Mouse (Mus musculus): ENCODE measurements around the gene Slit3. TPM values are rescaled to one million over a fixed set of nuclear protein-coding genes. Genes with fewer than 3 reads are reported as not detected.

Slit3 gene
- polyA plus RNA-seq, 1 experiment from 2014 or later: 20.9 TPM

- ATAC-seq (ENCODE audit: low FRiP score, low read depth): no peak
- no peaks in the 10 kb centered on the region for H3K36me3 ChIP-seq
- no peak overlapping the region for H3K4me2 ChIP-seq (replicated peaks)
- no peaks in the 10 kb centered on the region for H3K27me3 ChIP-seq
- H3K9ac ChIP-seq: no peak overlapping the region
- WGBS: 9% methylated on average over 3 of the region's 3 CpGs
- peaks cover 44% of the 10 kb centered on the region for H3K4me1 ChIP-seq
- no peaks in the 10 kb centered on the region for H3K9me3 ChIP-seq
- H3K4me3 ChIP-seq: no peak overlapping the region
- H3K27ac ChIP-seq: no peak overlapping the region
Measured at GRCm38 (mm10) chr11:35502128-35502527, 381.1 kb downstream of the Slit3 start.

- H3K4me3 ChIP-seq: no peak overlapping the region
- no peak for ATAC-seq (ENCODE audit: low FRiP score, low read depth)
- H3K36me3 ChIP-seq: no peaks in the 10 kb centered on the region
Measured at GRCm38 (mm10) chr11:35504051-35504450, 383.0 kb downstream of the Slit3 start.

GRCm38 (mm10) chr11:35504916-35505315 lies 383.9 kb downstream of the Slit3 start:
- Histone ChIP-seq H3K27ac (no peak overlapping the region), H3K9me3 (no peaks in the 10 kb centered on the region), H3K9ac (no peak overlapping the region), H3K36me3 (no peaks in the 10 kb centered on the region), H3K4me2 (replicated peaks) (no peak overlapping the region), H3K4me1 (peaks cover 72% of the 10 kb centered on the region), H3K27me3 (no peaks in the 10 kb centered on the region), H3K4me3 (no peak overlapping the region)
- WGBS: 80% methylated on average over 8 of the region's 8 CpGs
- no peak for ATAC-seq (ENCODE audit: low FRiP score, low read depth)

More at GRCm38 (mm10) chr11:35504051-35504450, 383.0 kb downstream of the Slit3 start:
- no peaks in the 10 kb centered on the region for H3K9me3 ChIP-seq
- 52% methylated on average over 5 of the region's 5 CpGs for WGBS
- H3K27ac ChIP-seq: no peak overlapping the region
- H3K27me3 ChIP-seq: no peaks in the 10 kb centered on the region
- H3K4me1 ChIP-seq: peaks cover 63% of the 10 kb centered on the region
- no peak overlapping the region for H3K9ac ChIP-seq
- no peak overlapping the region for H3K4me2 ChIP-seq (replicated peaks)

- ATAC-seq (ENCODE audit: low FRiP score, low read depth): no peak
- Histone ChIP-seq H3K4me2 (replicated peaks) (no peak overlapping the region), H3K4me3 (no peak overlapping the region), H3K36me3 (no peaks in the 10 kb centered on the region), H3K4me1 (peaks cover 75% of the 10 kb centered on the region), H3K9me3 (no peaks in the 10 kb centered on the region), H3K9ac (no peak overlapping the region), H3K27me3 (no peaks in the 10 kb centered on the region), H3K27ac (no peak overlapping the region)
- WGBS: 69% methylated on average over 4 of the region's 4 CpGs
Measured at GRCm38 (mm10) chr11:35505316-35505715, 384.3 kb downstream of the Slit3 start.

DNA sequence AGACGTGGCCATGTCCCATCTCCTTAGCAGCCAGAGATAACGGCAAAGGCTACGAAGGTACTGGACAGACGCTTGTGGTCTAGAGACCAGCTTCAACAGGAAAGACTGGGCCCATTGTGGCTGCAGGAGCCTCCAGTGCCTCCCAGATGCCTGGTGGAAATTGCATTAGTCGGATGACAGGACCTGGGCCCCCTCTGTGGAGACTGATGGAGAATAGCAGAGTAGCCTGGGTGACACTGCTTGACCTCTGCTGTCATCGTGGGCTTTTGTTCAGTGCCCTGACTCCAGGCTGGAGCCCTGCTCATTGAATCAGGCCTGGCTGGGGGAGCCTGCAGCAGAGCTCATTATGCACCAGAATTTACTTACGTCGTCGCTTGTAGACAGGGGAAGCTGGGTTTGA lies 384.8 kb downstream of the Slit3 start:
- H3K9me3 ChIP-seq: no peaks in the 10 kb centered on the region
- ATAC-seq (ENCODE audit: low FRiP score, low read depth): no peak
- no peak overlapping the region for H3K27ac ChIP-seq
- H3K4me3 ChIP-seq: no peak overlapping the region
- H3K27me3 ChIP-seq: no peaks in the 10 kb centered on the region
- peaks cover 80% of the 10 kb centered on the region for H3K4me1 ChIP-seq
- WGBS: 46% methylated on average over 9 of the region's 9 CpGs
- no peak overlapping the region for H3K9ac ChIP-seq
- H3K36me3 ChIP-seq: no peaks in the 10 kb centered on the region
- no peak overlapping the region for H3K4me2 ChIP-seq (replicated peaks)

DNA sequence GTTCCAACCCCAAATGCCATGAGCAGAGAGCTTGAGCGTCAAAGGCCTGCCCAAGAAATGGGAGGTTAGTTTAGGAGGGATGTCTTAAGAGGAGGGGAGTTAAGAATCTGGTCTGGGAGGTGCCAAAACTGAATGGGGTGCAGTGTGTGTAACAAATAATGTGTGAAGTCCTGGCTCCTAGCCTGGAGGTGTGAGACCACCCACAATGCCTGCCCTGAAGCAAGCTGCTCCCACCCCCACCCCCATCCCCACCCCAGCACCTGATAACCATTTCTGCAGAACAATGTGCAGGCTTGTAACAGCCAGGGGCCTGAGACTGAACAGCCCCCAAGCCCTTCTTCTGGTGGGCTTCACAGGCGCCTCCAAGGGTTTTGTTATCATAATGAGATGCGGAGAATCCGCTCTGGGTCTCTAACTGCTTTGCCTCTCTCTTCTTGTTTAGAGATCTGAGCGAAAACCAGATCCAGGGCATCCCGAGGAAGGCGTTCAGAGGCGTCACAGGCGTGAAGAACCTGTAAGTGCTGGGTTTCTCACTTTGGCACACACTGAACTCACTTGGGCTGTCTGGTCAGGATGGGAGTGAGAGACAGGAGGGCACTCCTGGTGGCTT lies 386.9 kb downstream of the Slit3 start:
- 36% methylated on average over 9 of the region's 9 CpGs for WGBS
- H3K9ac ChIP-seq: no peak overlapping the region
- H3K4me2 ChIP-seq (replicated peaks): 0 out of 2 replicates have a peak overlapping the region, but pooled peaks have one; percentile 7
- no peaks in the 10 kb centered on the region for H3K36me3 ChIP-seq
- H3K9me3 ChIP-seq: no peaks in the 10 kb centered on the region
- no peaks in the 10 kb centered on the region for H3K27me3 ChIP-seq
- no peak overlapping the region for H3K4me3 ChIP-seq
- H3K4me1 ChIP-seq: peaks cover 84% of the 10 kb centered on the region
- ATAC-seq (ENCODE audit: low FRiP score, low read depth): peak; percentile 29; the same call in 1 of the 2 replicates
- H3K27ac ChIP-seq: peak overlapping the region; percentile 52; the same call in 1 of the 2 replicates

- ATAC-seq (ENCODE audit: low FRiP score, low read depth): no peak
- Histone ChIP-seq H3K27me3 (no peaks in the 10 kb centered on the region), H3K4me3 (no peak overlapping the region), H3K4me2 (replicated peaks) (no peak overlapping the region), H3K4me1 (peaks cover 62% of the 10 kb centered on the region), H3K9ac (no peak overlapping the region), H3K9me3 (no peaks in the 10 kb centered on the region), H3K36me3 (no peaks in the 10 kb centered on the region), H3K27ac (no peak overlapping the region)
- WGBS: 8% methylated on average over 4 of the region's 4 CpGs
Measured at GRCm38 (mm10) chr11:35512686-35513085, 391.7 kb downstream of the Slit3 start.

GRCm38 (mm10) chr11:35513343-35513742 lies 392.3 kb downstream of the Slit3 start:
- no peak for ATAC-seq (ENCODE audit: low FRiP score, low read depth)
- H3K4me1 ChIP-seq: peaks cover 56% of the 10 kb centered on the region
- H3K36me3 ChIP-seq: no peaks in the 10 kb centered on the region
- H3K4me3 ChIP-seq: no peak overlapping the region
- WGBS: 61% methylated on average over 6 of the region's 6 CpGs
- H3K9ac ChIP-seq: no peak overlapping the region
- H3K4me2 ChIP-seq (replicated peaks): no peak overlapping the region
- no peaks in the 10 kb centered on the region for H3K9me3 ChIP-seq
- no peaks in the 10 kb centered on the region for H3K27me3 ChIP-seq
- no peak overlapping the region for H3K27ac ChIP-seq

DNA sequence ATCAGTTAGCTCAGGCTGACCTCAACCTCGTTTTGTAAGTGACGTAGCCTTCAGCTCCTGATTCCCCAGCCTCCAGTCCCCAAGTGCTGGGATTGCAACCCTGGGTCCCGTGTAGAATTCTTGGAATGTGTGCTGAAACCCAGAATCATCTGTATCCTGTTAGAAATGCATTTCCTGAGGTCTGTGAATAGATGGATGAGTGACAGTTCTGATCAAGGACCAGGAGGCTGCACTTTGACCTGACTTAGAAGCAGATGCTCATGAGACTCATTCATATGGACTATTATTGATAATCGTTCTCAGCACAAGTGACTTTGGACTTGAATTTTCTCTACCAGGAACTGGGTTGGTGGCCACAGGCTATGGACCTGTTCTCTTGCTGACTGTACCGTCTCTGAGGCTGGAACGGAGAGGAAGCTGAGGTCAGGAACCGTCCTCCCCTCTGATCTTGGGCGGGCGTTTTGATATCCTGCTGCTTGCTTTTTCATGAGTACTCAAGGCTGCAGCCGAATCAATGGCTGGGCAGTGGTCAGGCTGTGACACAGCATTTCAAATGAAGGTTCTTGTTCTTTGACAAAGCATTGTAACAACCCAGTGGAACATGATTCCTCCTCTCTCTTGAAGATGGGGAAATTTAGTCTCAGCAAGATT lies 401.9 kb downstream of the Slit3 start:
- no peak overlapping the region for H3K27ac ChIP-seq
- no peak overlapping the region for H3K9ac ChIP-seq
- H3K4me1 ChIP-seq: peaks cover 37% of the 10 kb centered on the region
- H3K27me3 ChIP-seq: no peaks in the 10 kb centered on the region
- no peaks in the 10 kb centered on the region for H3K36me3 ChIP-seq
- no peaks in the 10 kb centered on the region for H3K9me3 ChIP-seq
- WGBS: 47% methylated on average over 10 of the region's 10 CpGs
- H3K4me3 ChIP-seq: no peak overlapping the region
- no peak for ATAC-seq (ENCODE audit: low FRiP score, low read depth)
- H3K4me2 ChIP-seq (replicated peaks): no peak overlapping the region

DNA sequence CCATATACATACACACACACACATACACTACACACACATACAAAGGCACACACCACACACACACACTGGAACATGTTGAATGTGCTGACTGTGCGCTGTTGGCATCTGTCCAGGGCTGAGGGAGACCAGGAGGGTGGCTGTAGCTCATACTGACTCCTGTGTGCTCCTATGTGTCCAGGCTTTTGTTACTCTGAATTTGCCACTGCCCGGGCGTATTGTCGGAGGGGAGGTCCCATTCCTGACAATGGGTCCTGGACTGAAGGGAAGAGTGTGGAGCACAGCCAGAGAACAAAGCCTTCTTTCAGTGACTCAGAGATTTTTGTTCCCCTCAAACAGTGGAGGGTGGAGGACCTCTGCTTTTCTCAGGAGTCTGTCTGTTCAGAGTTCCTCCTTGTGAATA lies 402.7 kb downstream of the Slit3 start:
- no peak for ATAC-seq (ENCODE audit: low FRiP score, low read depth)
- Histone ChIP-seq H3K9ac (no peak overlapping the region), H3K4me3 (no peak overlapping the region), H3K4me2 (replicated peaks) (no peak overlapping the region), H3K27ac (no peak overlapping the region), H3K36me3 (no peaks in the 10 kb centered on the region), H3K9me3 (no peaks in the 10 kb centered on the region), H3K4me1 (peaks cover 46% of the 10 kb centered on the region), H3K27me3 (no peaks in the 10 kb centered on the region)
- WGBS: 84% methylated on average over 4 of the region's 4 CpGs

DNA sequence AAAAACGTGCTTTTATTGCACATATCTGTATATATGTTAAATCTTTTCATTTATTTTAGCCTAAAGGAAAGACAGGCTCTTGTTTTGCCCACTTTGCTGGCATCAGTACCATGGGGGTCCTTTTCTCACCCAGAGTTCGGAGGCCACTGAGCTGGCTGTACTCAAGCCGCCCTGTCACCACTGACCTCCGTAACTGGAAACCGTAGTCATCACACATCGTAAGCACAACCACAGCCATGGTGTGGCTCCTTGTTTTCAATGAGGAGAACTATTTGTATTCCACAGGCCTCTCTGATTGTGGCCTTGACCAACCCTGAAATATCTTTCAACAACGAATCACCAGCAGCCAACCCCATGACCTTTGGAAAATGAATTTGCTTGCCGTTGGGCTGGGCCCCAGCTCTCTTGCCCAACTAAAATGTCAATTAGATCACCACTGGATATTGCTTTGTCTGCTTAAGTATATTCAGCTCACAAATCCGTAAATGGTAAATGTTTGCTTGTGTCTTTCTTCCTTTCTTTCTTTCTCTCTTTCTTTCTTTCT lies 405.3 kb downstream of the Slit3 start:
- Histone ChIP-seq H3K4me2 (replicated peaks) (no peak overlapping the region), H3K4me3 (no peak overlapping the region), H3K9me3 (no peaks in the 10 kb centered on the region), H3K9ac (no peak overlapping the region), H3K4me1 (peaks cover 49% of the 10 kb centered on the region), H3K27ac (no peak overlapping the region), H3K36me3 (no peaks in the 10 kb centered on the region), H3K27me3 (no peaks in the 10 kb centered on the region)
- WGBS: 69% methylated on average over 9 of the region's 9 CpGs
- ATAC-seq (ENCODE audit: low FRiP score, low read depth): no peak

- Histone ChIP-seq H3K4me1 (peaks cover 49% of the 10 kb centered on the region), H3K9me3 (no peaks in the 10 kb centered on the region), H3K27me3 (no peaks in the 10 kb centered on the region), H3K4me3 (no peak overlapping the region), H3K36me3 (no peaks in the 10 kb centered on the region), H3K4me2 (replicated peaks) (no peak overlapping the region; the same call in 1 of the 2 replicates), H3K9ac (no peak overlapping the region), H3K27ac (peak overlapping the region; percentile 89)
- peak; percentile 88 for ATAC-seq (ENCODE audit: low FRiP score, low read depth)
- 31% methylated on average over 7 of the region's 7 CpGs for WGBS
Measured at GRCm38 (mm10) chr11:35527816-35528462, 406.9 kb downstream of the Slit3 start.

All from limb, embryonic 13.5 days (tissue).